Mouse (Mus musculus) T-helper 2 cell (primary cell): ENCODE results near the gene Copa.

ENCODE experiments used
- in situ Hi-C: fragments of 300-600 bp; cut with MboI, MseI; formaldehyde crosslinking; loops from one replicate; pipeline ENCODE4 v1.15.1; 2025; ENCODE audit warnings: high pct_unique_total_duplicates

Gene Copa

DNA sequence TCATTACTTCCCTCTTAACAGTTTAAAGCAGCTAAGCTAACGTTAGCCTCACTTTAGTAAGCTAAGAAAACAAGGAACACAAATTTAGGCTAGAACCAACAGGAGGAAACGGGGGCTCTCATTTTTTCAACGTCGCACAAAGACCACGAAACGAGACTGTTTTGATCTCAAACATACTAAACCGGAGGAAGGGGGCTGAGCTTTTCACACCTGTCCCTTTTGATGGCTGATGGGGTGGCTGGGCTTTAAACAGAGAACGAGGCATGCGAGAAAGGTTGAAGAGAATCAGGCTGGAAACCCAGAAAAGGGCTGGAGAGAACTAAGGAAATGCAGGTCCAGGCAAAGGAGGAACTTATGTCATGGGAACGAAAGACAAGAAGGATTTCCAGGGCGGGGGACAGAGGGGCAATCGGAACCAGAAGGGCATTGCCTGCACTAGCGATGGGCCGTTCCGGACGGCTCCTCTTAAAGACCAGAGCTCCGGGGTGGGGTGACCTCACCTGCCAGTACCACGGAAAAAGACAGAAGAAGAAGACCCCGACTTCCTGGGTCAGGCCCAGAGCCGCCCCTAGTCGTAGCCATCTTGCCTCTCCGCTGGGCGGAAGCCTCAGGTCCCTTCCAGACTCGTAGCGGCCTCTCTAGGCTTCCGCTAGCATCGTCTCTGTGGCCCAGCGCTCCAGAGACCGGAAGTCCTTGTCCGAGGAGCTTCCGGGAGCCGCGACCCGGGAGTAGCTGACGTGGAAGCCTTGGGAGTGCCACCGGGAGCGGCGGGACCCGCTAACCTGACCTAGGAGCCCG lies at the start of gene Copa, which contains the start of gene Ncstn:
Copa (plus strand) TSS at position 429 of the 798 bp plus-strand sequence.
Ncstn (minus strand) TSS at position 695 of the 798 bp plus-strand sequence.
- in situ Hi-C loops, result no loop called here

GRCm38 (mm10) chr1:172046410-172046809 lies 35.9 kb upstream of the Copa start:
- in situ Hi-C loops, result no loop called here

DNA sequence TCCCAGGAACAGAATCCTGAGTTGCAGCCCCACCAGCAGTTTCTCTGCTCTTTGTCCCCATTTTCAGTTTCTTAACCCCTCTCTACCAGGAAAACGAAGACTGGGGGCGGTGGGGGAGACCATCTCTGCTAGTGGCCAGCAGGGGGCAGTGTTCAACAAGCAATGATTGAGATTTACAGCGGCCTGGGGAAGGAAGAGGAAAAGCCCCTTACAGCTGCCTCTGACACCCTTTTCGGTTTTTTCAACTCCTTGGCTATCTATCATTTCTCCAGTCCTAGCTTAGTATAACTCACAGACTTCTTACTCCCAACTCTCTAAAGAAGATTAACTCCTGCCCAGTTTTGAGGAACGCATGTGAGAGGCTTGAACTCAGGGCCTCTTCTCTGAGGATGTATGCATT lies 35.4 kb upstream of the Copa start:
- in situ Hi-C loops, result no loop called here

GRCm38 (mm10) chr1:172048241-172048734 lies 34.0 kb upstream of the Copa start:
- in situ Hi-C loops, result no loop called here

DNA sequence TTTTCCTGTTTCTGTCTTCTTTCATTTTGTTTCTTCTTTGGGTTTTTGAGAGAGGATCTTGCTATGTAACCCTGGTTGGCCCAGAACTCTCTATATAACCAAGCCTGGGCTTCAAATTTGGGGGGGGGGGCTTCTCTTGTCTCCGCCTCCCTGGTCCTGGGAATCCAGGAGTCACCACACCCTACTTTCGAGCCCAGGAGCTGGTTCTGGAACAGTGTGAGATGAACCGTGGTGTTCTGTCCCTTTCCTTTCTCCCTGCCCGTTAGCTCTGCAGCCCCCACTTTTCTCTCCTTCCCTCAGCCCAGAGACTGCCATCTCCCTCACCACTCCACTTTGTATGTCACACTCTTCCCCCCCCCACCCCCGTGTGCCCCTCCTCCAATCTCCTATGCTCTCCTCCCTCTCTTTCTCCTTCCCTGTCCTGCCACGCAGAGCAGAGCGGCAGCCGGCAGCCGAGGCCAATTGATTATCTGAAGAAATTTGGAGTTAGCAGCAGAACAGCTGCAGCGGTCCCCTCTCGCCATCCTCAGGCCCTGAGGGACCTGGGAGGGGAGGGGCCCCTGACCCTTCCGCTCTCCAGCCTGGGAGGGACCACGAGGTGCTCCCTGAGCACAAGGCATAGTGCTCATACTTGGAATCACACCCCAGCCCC lies 33.1 kb upstream of the Copa start:
- in situ Hi-C loops, result no loop called here

DNA sequence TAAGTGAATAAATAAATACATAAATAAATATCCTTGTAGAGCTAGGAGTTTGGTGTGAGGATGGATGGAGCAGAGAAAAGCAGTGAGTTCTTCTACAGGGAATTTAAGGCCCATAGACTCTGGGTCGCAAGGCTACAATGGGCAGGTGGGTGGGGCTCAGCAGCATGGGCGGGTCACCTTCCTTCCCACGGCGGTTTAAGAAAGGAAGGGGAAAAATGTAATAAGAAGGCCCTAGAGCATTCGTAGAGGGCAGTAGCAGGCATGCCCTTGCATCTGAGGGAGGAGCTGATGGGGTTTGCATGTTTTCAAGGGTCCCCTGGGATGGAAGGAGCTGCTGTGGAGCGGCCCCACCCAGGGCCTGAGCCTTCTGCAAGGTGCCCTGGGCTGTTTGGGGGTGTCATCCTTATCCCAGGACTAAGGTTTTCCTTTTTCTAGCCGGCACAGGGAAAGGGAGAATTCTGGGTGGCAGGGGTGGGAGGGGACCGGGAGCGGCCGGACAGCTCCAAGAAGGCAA lies 29.5 kb upstream of the Copa start:
- in situ Hi-C loops, result loop anchor here (10.0 kb wide), 1 partner anchor 242 kb away; the partner anchor contains the start of gene Atp1a2

DNA sequence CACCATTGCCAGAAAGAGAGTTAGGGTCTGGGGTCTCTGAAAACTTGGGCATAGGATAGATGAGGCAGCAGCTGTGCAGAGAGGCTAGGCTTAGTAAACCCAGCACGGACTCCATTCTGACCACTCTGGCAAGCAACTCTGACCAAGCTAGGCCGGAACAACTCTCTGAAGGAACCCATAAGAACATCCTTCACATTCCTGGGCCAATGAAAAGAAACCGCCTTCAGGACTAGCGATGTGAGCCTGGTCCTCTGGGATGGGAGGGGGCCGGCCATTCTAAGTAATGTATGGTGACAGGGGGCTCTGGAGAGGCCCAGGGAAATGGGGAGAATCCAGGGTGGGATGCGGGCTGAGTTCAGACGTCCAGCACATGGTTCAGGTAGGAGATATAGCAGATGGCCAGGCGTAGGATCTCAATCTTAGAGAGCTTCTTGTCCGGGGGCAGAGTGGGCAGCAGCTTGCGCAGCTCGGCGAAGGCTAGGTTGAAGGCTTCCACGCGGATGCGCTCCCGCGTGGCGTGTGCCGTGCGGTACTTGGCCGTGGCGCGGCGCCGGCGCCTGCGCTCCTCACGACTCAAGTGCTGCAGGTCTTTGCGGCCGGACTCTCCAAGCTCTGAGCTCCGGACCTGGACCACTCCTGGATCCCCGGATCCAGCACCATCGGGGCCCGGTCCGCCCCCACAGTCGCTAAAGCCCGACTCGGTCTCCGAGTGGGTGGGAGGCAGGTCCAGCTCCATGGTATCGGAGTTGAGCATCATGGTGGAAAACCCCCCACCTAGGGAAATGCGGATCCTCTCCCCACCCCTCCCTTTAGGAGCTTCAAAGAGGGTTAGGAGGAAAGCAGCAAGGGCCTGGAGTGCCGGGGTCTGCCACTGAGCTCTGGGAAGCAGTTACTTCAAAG lies 28.5 kb upstream of the Copa start:
- in situ Hi-C loops, result loop anchor here (10.0 kb wide), 1 partner anchor 241 kb away; the partner anchor contains the start of gene Atp1a2

- in situ Hi-C loops, result loop anchor here (10.0 kb wide), 1 partner anchor 239 kb away; the partner anchor contains the start of gene Atp1a2
Measured at GRCm38 (mm10) chr1:172056251-172056650, 26.1 kb upstream of the Copa start.

- in situ Hi-C loops, result loop anchor here (10.0 kb wide), 1 partner anchor 237 kb away; the partner anchor contains the start of gene Atp1a2
Measured at GRCm38 (mm10) chr1:172057491-172057921, 24.8 kb upstream of the Copa start, which contains the start of gene Nhlh1. Gene Nhlh1 (minus strand): TSS chr1:172057573.

GRCm38 (mm10) chr1:172058321-172058720 lies 24.0 kb upstream of the Copa start:
- in situ Hi-C loops, result loop anchor here (10.0 kb wide), 1 partner anchor 236 kb away; the partner anchor contains the start of gene Atp1a2

DNA sequence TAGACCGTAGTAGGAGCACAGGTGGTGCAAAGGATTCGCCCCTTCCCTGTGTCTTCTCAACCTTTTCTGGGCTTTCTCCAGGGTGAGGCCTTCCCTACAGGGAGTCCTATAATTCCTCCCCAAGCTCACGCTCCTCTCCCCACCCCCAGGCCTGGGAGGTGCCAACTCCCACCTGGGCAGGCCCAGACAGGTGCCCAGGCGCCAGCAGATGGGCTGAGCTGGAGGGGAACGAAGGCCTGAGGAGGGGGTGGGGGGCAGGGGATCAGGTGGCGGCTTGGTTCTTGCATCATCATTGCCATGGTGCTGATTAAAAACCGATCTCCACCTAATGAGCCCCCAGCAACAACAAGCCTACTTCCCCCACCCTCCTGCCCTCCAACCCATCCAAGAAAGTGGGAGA lies 23.5 kb upstream of the Copa start:
- in situ Hi-C loops, result loop anchor here (10.0 kb wide), 1 partner anchor 236 kb away; the partner anchor contains the start of gene Atp1a2

DNA sequence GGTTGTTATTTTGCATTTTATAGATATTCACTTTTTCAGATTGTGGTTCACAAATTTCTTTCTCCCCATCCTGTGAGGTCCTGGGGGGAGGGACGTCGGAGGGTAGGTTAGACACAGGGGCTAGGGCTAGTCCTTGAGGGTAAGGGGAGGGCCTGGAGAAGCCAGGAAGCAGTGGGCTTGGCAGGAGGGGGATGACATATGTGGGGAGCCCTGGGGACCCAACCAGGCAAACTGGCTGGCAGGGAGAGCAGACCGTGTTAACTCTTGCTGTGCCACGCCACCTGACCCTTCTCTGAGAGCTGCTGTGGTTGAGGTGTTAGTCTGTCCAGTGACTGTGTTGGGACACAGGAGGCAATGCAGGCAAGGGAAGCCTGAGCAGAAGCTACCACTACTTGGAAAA lies 21.7 kb upstream of the Copa start:
- in situ Hi-C loops, result no loop called here

GRCm38 (mm10) chr1:172061217-172061616 lies 21.1 kb upstream of the Copa start:
- in situ Hi-C loops, result no loop called here

DNA sequence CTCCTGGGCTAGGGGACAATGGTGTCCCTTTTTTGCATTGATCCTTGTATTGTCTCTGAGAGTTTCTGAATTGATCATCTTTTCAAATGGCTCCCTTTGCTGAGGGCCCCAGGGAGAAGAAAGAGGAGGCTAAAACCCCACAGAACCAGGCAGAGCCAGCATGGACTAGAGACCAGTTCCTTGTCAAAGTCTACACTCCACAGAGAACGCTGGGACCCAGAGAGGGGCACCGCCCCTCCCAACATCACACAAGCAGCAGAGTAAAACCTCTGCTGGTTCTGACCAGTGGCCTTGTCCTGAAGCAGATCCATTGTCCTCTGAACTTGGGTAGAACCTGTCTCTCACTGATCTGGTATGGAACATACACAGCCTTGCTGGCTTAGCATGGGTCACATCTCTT lies 20.2 kb upstream of the Copa start:
- in situ Hi-C loops, result no loop called here

GRCm38 (mm10) chr1:172063291-172064023 lies 18.9 kb upstream of the Copa start:
- in situ Hi-C loops, result no loop called here

GRCm38 (mm10) chr1:172064613-172065141 lies 17.7 kb upstream of the Copa start:
- in situ Hi-C loops, result no loop called here

DNA sequence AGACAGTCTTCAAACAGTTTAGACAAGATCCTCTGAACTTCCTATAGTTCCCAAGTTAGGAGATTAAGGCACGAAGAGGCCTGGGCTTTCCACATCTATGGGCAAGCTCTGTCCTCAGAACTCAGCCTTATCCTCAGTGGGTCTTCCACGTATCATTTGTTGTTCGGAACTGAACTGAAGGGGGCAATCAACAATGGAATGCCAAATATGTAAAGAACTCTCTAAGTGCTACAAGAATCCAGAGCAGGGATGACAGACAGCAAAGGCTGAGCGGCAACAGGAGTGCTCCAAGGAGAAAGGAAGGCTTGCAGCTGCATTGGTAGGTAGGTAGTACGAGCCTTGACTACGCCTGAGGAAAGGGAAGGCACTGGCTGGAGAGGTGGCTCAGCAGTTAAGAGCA lies 12.1 kb upstream of the Copa start:
- in situ Hi-C loops, result no loop called here

DNA sequence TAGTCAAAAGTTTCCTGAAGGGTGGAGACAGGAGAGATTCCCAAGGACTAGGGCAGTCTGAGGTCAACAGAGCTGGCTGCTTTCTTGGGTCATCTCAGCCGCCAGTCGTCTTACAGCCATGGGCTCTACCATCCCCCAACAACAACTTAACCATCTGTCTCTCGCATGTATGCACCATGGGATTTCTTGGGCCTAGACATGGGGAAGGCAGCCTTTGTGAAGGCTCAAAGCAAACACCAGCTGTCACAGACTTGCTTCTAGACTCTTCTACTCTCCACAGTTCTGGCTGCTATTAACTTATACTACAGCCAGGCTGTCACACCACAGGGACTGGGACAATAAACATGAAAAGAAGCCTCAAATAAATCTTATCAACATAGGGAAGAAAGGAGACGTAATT lies 10.8 kb upstream of the Copa start:
- in situ Hi-C loops, result no loop called here

DNA sequence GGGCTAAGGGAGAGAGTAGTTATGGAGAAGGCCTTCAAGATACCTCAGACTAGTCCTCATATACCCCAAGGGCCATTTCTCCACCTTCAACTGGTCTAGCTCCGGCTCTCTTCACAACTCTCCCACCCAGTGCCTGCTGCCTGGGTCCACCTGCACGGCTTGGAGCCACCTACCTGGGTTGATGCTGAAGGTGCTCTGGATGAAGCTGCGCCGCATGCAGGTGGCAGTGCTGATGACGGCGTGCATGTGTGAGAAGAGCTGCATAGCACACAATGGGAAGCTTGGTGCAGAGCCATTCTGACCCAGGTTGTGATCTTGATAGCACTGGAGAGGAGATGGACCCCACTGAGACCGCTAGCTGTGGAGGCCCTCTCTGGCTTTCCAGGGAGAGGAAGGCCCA lies 9.7 kb upstream of the Copa start:
- in situ Hi-C loops, result no loop called here

DNA sequence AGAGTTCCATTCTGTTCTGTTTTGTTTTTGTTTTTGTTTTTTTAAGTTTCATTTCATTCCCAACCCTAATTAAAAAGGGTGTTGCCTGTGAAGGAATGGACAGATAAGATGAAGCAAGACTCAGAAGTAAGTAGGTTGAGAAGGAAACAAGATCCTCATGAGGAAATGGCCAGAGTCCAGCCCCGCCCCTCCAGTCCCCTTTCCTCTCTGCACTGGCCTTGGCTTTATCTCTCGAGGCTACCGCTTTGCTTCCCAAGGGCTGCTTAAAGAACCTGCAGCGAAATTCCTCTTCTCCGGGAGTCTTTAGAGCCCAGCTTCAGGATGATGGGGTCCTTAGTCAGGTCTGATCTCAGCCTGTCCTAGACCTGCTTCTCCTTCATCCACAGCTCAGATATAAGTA lies 4.3 kb upstream of the Copa start:
- in situ Hi-C loops, result no loop called here
